Mouse (Mus musculus): ENCODE data around the gene Eif3l. TPM values are rescaled to one million over a fixed set of nuclear protein-coding genes. Genes with fewer than 3 reads are reported as not detected.

The Eif3l gene
- polyA plus RNA-seq, 1 experiment from 2014 or later = 265 TPM

Other genes starting within 250 kb of the Eif3l start
- 28.4 and 37.9 TPM in 2 replicates for gene Cdc42ep1, start 232.6 kb upstream of the Eif3l start, polyA plus RNA-seq (2014; fragmentation: Nextera tagmentation; extraction: Ambion mirVana)
- gene Lgals2, start 219.7 kb upstream of the Eif3l start, polyA plus RNA-seq (2014; fragmentation: Nextera tagmentation; extraction: Ambion mirVana) = 0.53 and 1.6 TPM in 2 replicates
- 33.9 and 44.8 TPM in 2 replicates for gene Gga1, start 198.0 kb upstream of the Eif3l start, polyA plus RNA-seq (2014; fragmentation: Nextera tagmentation; extraction: Ambion mirVana)
- 0.19 and 0.59 TPM in 2 replicates for gene Gm49510, start 175.5 kb upstream of the Eif3l start, polyA plus RNA-seq (2014; fragmentation: Nextera tagmentation; extraction: Ambion mirVana)
- 32.7 and 38.5 TPM in 2 replicates for gene Sh3bp1, start 175.4 kb upstream of the Eif3l start, polyA plus RNA-seq (2014; fragmentation: Nextera tagmentation; extraction: Ambion mirVana)
- 20.5 and 25.8 TPM in 2 replicates for gene Pdxp, start 161.3 kb upstream of the Eif3l start, polyA plus RNA-seq (2014; fragmentation: Nextera tagmentation; extraction: Ambion mirVana)
- gene Lgals1, start 148.5 kb upstream of the Eif3l start, polyA plus RNA-seq (2014; fragmentation: Nextera tagmentation; extraction: Ambion mirVana) = 584 and 814 TPM in 2 replicates
- gene Nol12, start 140.2 kb upstream of the Eif3l start, polyA plus RNA-seq (2014; fragmentation: Nextera tagmentation; extraction: Ambion mirVana) = 55.8 and 64.6 TPM in 2 replicates
- 50.6 and 54.9 TPM in 2 replicates for gene Triobp, start 127.5 kb upstream of the Eif3l start, polyA plus RNA-seq (2014; fragmentation: Nextera tagmentation; extraction: Ambion mirVana)
- gene H1f0, start 46.7 kb upstream of the Eif3l start, polyA plus RNA-seq (2014; fragmentation: Nextera tagmentation; extraction: Ambion mirVana) = 137 and 306 TPM in 2 replicates
- gene Galr3, start 33.3 kb upstream of the Eif3l start, polyA plus RNA-seq (2014; fragmentation: Nextera tagmentation; extraction: Ambion mirVana) = 0.28 TPM in 1 of 2 replicates, not detected in the other
- 48.6 and 54.2 TPM in 2 replicates for gene Ankrd54, start 12.3 kb upstream of the Eif3l start, polyA plus RNA-seq (2014; fragmentation: Nextera tagmentation; extraction: Ambion mirVana)
- gene Micall1, start 33.7 kb downstream of the Eif3l start, polyA plus RNA-seq (2014; fragmentation: Nextera tagmentation; extraction: Ambion mirVana) = 6.5 and 7.2 TPM in 2 replicates
- 352 and 434 TPM in 2 replicates for gene Polr2f, start 65.8 kb downstream of the Eif3l start, polyA plus RNA-seq (2014; fragmentation: Nextera tagmentation; extraction: Ambion mirVana)
- gene 1700088E04Rik, start 66.1 kb downstream of the Eif3l start, polyA plus RNA-seq (2014; fragmentation: Nextera tagmentation; extraction: Ambion mirVana) = 7.1 and 8.8 TPM in 2 replicates
- gene Sox10, start 90.1 kb downstream of the Eif3l start, polyA plus RNA-seq (2014; fragmentation: Nextera tagmentation; extraction: Ambion mirVana) = 0.21 and 0.22 TPM in 2 replicates
- 25.8 and 31.4 TPM in 2 replicates for gene Pick1, start 154.0 kb downstream of the Eif3l start, polyA plus RNA-seq (2014; fragmentation: Nextera tagmentation; extraction: Ambion mirVana)
- gene Gm49486, start 154.2 kb downstream of the Eif3l start, polyA plus RNA-seq (2014; fragmentation: Nextera tagmentation; extraction: Ambion mirVana) = 0.21 and 0.61 TPM in 2 replicates
- gene Slc16a8, start 179.6 kb downstream of the Eif3l start, polyA plus RNA-seq (2014; fragmentation: Nextera tagmentation; extraction: Ambion mirVana) = 0.39 and 0.50 TPM in 2 replicates
- gene Baiap2l2, start 210.4 kb downstream of the Eif3l start, polyA plus RNA-seq (2014; fragmentation: Nextera tagmentation; extraction: Ambion mirVana) = 6.1 and 10.3 TPM in 2 replicates

Data from kidney, embryonic 14.5 days (tissue).